ENCODE assay signal across 8 mouse cellular contexts in genomic region chr15:93001346-93002001, GRCm38 (mm10).
DNase-seq lines count a peak whose midpoint lies in the region; ATAC-seq and TF ChIP-seq lines count a peak whose summit lies in the region.

No protein-coding gene starts in this region.

- no peak overlapping the region for H3K27ac ChIP-seq in kidney, embryonic 14.5 days (ENCODE audit: low read depth, low read length)
- H3K27ac ChIP-seq in heart, embryonic 10.5 days: peak overlapping the region; percentile 88
- H3K27ac ChIP-seq in neural tube, embryonic 11.5 days (ENCODE audit: low read depth, low read length): no peak overlapping the region

- no peaks in the 10 kb centered on the region for H3K36me3 ChIP-seq in kidney, embryonic 14.5 days (ENCODE audit: control insufficient read depth, insufficient read depth, low read length)
- H3K36me3 ChIP-seq in heart, embryonic 10.5 days: no peaks in the 10 kb centered on the region
- no peaks in the 10 kb centered on the region for H3K36me3 ChIP-seq in neural tube, embryonic 11.5 days (ENCODE audit: control insufficient read depth, insufficient read depth, low read length)

- H3K9ac ChIP-seq in kidney, embryonic 14.5 days (ENCODE audit: low read depth, low read length): no peak overlapping the region
- H3K9ac ChIP-seq in neural tube, embryonic 11.5 days (ENCODE audit: low read length): no peak overlapping the region

- no peaks in the 10 kb centered on the region for H3K27me3 ChIP-seq in kidney, embryonic 14.5 days (ENCODE audit: control insufficient read depth, insufficient read depth, low read length)
- no peaks in the 10 kb centered on the region for H3K27me3 ChIP-seq in heart, embryonic 10.5 days (ENCODE audit: insufficient read depth, poor library complexity, severe bottlenecking)
- no peaks in the 10 kb centered on the region for H3K27me3 ChIP-seq in neural tube, embryonic 11.5 days (ENCODE audit: control insufficient read depth, insufficient read depth, low read length)

- peak overlapping the region; percentile 25 for H3K4me3 ChIP-seq in kidney, embryonic 14.5 days (ENCODE audit: low read length)
- H3K4me3 ChIP-seq in heart, embryonic 10.5 days: peak overlapping the region; percentile 52
- peak overlapping the region; percentile 8; the same call in 1 of the 2 replicates for H3K4me3 ChIP-seq in neural tube, embryonic 11.5 days (ENCODE audit: low read depth, low read length)

- TF ChIP-seq POLR2A in brain, embryonic 14.5 days (IDR thresholded peaks at IDR 0.05; ENCODE audit: borderline replicate concordance, extremely low read depth, insufficient read depth, insufficient read length, poor library complexity, severe bottlenecking): no peak

- no peak for TF ChIP-seq CTCF in brain, embryonic 14.5 days (IDR thresholded peaks at IDR 0.05; ENCODE audit: borderline replicate concordance, extremely low read depth, insufficient read depth, insufficient read length)

- no peak for DNase-seq in kidney, adult 18-20 months
- DNase-seq in brain, embryonic 14.5 days (ENCODE audit: low read depth): peak; percentile 55
- DNase-seq in heart, embryonic 10.5 days (ENCODE audit: low spot score): peak; percentile 74
- peak; percentile 30 for DNase-seq in left cerebral cortex, postnatal 25 days (ENCODE audit: low spot score in 2 of 2)
- peak; percentile 31 for DNase-seq in neural tube, embryonic 11.5 days (ENCODE audit: low spot score)
- DNase-seq in thymus, postnatal 0 days (ENCODE audit: low spot score): no peak
- no peak for DNase-seq in urinary bladder, postnatal 4 days (ENCODE audit: low spot score in 2 of 2)

- 0 out of 2 replicates have a peak, but pooled peaks cover 4% of the 10 kb centered on the region for H3K4me1 ChIP-seq in kidney, embryonic 14.5 days (ENCODE audit: control insufficient read depth, insufficient read depth, low read length)
- H3K4me1 ChIP-seq in heart, embryonic 10.5 days: peaks cover 36% of the 10 kb centered on the region
- peaks cover 7% of the 10 kb centered on the region for H3K4me1 ChIP-seq in neural tube, embryonic 11.5 days (ENCODE audit: control insufficient read depth, insufficient read depth, low read length)

- intact Hi-C loops in left cerebral cortex, postnatal 25 days (cut with DNase I): loop anchor here (5.0 kb wide), 2 partner anchors 44 to 404 kb away; no protein-coding TSS in a partner anchor

- no peak for ATAC-seq in kidney, embryonic 14.5 days (ENCODE audit: low FRiP score, low TSS enrichment)
- ATAC-seq in neural tube, embryonic 11.5 days (ENCODE audit: insufficient read depth, low FRiP score, low TSS enrichment): peak; percentile 38; the same call in 1 of the 2 replicates

- H3K9me3 ChIP-seq in kidney, embryonic 14.5 days (ENCODE audit: control insufficient read depth, low read length): no peaks in the 10 kb centered on the region
- H3K9me3 ChIP-seq in heart, embryonic 10.5 days: no peaks in the 10 kb centered on the region
- no peaks in the 10 kb centered on the region for H3K9me3 ChIP-seq in neural tube, embryonic 11.5 days (ENCODE audit: control insufficient read depth, low read length)

- 3% methylated on average over 11 of the region's 11 CpGs for whole genome bisulfite sequencing in kidney, embryonic 14.5 days
- 2% methylated on average over 11 of the region's 11 CpGs for WGBS in heart, embryonic 10.5 days
- WGBS in neural tube, embryonic 11.5 days: 7% methylated on average over 11 of the region's 11 CpGs

- H3K4me2 ChIP-seq in kidney, embryonic 14.5 days (replicated peaks; ENCODE audit: low read depth, low read length): peak overlapping the region; percentile 40
- H3K4me2 ChIP-seq in neural tube, embryonic 11.5 days (ENCODE audit: low read depth): peak overlapping the region; percentile 38

Comparison
In these comparisons a context has a peak if more than half of its experiments do, and no peak if none do; other contexts are left out.
1. DNase-seq: peak in brain, embryonic 14.5 days (single experiment), heart, embryonic 10.5 days (single experiment), left cerebral cortex, postnatal 25 days (2 of 2) and neural tube, embryonic 11.5 days (single experiment); none in kidney, adult 18-20 months (single experiment), thymus, postnatal 0 days (single experiment) and urinary bladder, postnatal 4 days (0 of 2).
2. Peak in every context shown above with its lines, with median percentiles within 50 percentile points of each other: H3K4me3 ChIP-seq.